Mouse (Mus musculus): ENCODE results near the gene Ugt1a1. TPM values are rescaled to one million over a fixed set of nuclear protein-coding genes. Genes with fewer than 3 reads are reported as not detected.
A peak's percentile ranks its signal among the peaks of the same experiment; 100 is the strongest.

Gene Ugt1a1
- polyA plus RNA-seq, 1 experiment from 2014 or later, result not detected

DNA sequence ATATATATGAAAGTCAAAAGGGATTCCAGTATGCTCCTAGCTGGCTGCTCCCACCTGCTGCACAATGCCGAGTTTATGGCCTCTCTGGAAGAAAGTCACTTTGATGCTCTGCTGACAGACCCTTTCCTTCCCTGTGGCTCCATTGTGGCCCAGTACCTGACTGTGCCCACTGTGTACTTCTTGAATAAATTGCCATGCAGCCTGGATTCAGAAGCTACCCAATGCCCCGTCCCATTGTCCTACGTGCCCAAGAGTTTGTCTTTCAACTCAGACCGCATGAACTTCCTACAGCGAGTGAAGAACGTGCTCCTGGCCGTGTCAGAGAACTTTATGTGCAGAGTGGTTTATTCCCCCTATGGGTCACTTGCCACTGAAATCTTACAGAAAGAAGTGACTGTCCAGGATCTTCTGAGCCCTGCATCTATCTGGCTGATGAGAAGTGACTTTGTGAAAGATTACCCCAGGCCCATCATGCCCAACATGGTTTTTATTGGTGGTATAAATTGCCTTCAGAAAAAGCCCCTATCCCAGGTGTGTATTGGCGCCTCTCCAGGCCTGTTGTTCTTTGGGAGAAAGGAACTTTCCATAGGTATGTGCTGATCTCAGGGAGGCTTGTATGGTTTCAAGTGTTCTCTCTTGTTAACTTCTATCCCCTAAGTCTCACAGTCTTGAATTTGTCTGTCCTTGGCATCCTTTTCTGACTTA is 734 bp downstream of the Ugt1a1 start:
- H3K27ac ChIP-seq (replicated peaks), result no peak overlapping the region
- WGBS, result 62% methylated on average over 8 of the region's 8 CpGs
- no peak overlapping the region for H3K9ac ChIP-seq
- no peak overlapping the region for H3K4me2 ChIP-seq
- 0 out of 2 replicates have a peak, but pooled peaks have one; percentile 32 for ATAC-seq (ENCODE audit: low read depth)
- peaks cover 59% of the 10 kb centered on the region for H3K9me3 ChIP-seq
- no peaks in the 10 kb centered on the region for H3K36me3 ChIP-seq
- no peaks in the 10 kb centered on the region for H3K4me1 ChIP-seq (replicated peaks)
- H3K4me3 ChIP-seq, result no peak overlapping the region
- no peaks in the 10 kb centered on the region for H3K27me3 ChIP-seq

DNA sequence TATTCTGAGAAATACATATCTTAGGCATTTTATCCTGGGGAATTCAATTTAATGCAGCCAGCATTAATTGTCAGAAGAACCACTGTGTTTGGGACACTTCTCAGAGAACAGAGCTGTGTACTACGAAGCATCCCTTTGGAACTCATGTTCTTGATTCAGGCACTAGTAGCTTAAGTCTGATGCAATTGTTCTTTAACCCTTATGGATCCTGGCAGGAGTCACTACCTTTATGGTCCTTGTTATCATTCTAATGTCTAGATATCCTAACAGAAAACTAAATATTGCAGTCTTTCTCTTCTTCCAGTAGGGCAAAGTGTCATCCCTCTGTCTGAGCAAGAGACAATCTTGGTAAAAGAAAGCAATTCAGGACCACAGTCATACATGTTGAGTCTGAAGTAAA is 1.3 kb downstream of the Ugt1a1 start:
- no peak overlapping the region for H3K4me2 ChIP-seq
- 82% methylated on average over 1 of the region's 1 CpGs for WGBS
- no peak overlapping the region for H3K27ac ChIP-seq (replicated peaks)
- H3K9ac ChIP-seq, result no peak overlapping the region
- ATAC-seq (ENCODE audit: low read depth), result no peak
- H3K4me3 ChIP-seq, result no peak overlapping the region
- peaks cover 62% of the 10 kb centered on the region for H3K9me3 ChIP-seq
- H3K36me3 ChIP-seq, result no peaks in the 10 kb centered on the region
- no peaks in the 10 kb centered on the region for H3K27me3 ChIP-seq
- H3K4me1 ChIP-seq (replicated peaks), result no peaks in the 10 kb centered on the region

DNA sequence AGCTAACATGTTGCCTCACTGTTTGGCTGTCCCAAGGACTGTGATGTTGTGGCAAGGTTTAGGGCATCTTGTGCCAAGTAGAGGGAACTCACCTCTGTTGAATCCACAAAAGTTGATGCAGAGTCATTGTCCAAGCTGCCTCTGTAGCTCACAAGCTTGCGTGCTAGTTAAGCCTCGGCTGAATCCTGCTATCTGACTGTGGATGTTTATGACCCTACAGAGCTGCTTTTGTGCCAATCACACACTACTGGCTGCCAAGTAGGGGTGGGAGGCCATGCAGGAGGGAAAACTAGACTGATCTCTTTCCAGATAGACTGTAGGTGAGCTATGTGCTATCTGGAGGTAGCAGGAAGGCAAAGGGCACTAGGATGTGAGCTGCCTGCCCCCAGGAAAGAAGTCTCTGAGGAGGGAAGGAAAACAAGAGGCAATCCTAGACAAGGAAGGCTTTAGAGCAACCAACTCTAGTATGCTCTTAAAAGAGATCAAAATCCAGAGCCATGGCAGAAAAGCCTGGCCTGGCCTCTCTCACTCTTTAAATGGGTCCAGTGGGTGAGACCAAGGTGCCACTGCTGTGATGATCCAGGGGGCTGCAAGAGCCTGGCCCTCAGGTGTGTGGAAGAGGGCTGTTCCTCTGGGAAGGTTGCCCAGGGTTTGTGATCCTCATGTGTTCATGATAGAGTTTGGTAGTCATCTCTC is 2.2 kb downstream of the Ugt1a1 start:
- H3K9ac ChIP-seq, result no peak overlapping the region
- ATAC-seq (ENCODE audit: low read depth), result no peak
- 81% methylated on average over 2 of the region's 2 CpGs for WGBS
- H3K4me1 ChIP-seq (replicated peaks), result no peaks in the 10 kb centered on the region
- H3K9me3 ChIP-seq, result peaks cover 62% of the 10 kb centered on the region
- H3K4me3 ChIP-seq, result no peak overlapping the region
- no peaks in the 10 kb centered on the region for H3K36me3 ChIP-seq
- no peak overlapping the region for H3K4me2 ChIP-seq
- H3K27me3 ChIP-seq, result no peaks in the 10 kb centered on the region
- H3K27ac ChIP-seq (replicated peaks), result no peak overlapping the region

DNA sequence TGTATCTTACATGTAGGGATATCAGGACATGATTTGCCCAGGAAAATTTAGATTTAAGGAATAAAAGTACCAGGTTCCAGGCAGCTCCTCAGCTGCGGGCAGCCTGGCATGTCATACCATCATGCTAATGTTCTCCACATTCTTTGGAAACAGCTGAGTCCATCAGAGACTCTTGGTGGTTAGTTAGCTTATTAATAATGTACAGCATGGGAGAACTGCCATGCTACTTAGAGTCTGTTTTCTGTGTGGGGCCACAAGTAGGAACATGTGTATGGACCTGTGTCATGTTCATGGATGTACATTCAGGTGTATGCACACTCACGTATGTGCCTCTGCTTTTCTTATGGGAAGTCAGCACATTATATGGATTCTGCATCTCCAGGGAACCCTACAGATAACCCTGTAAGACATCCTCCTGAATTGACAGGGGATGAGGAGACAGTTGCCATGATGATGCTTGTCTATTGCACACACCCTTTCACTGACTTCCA is 2.7 kb downstream of the Ugt1a1 start:
- Histone ChIP-seq H3K27ac (replicated peaks) (no peak overlapping the region), H3K4me2 (no peak overlapping the region), H3K36me3 (no peaks in the 10 kb centered on the region), H3K27me3 (no peaks in the 10 kb centered on the region), H3K4me3 (no peak overlapping the region), H3K9me3 (peaks cover 62% of the 10 kb centered on the region), H3K9ac (no peak overlapping the region), H3K4me1 (replicated peaks) (no peaks in the 10 kb centered on the region)
- WGBS, result 79% methylated on average over 2 of the region's 2 CpGs
- no peak for ATAC-seq (ENCODE audit: low read depth)

- ATAC-seq (ENCODE audit: low read depth), result peak; percentile 20; the same call in 1 of the 2 replicates
- 72% methylated on average over 10 of the region's 10 CpGs for WGBS
- peaks cover 62% of the 10 kb centered on the region for H3K9me3 ChIP-seq
- no peak overlapping the region for H3K9ac ChIP-seq
- no peak overlapping the region for H3K27ac ChIP-seq (replicated peaks)
- H3K4me1 ChIP-seq (replicated peaks), result no peaks in the 10 kb centered on the region
- H3K4me2 ChIP-seq, result no peak overlapping the region
- no peak overlapping the region for H3K4me3 ChIP-seq
- no peaks in the 10 kb centered on the region for H3K27me3 ChIP-seq
- H3K36me3 ChIP-seq, result no peaks in the 10 kb centered on the region
Observed at GRCm38 (mm10) chr1:88215466-88216380, 4.0 kb downstream of the Ugt1a1 start.

DNA sequence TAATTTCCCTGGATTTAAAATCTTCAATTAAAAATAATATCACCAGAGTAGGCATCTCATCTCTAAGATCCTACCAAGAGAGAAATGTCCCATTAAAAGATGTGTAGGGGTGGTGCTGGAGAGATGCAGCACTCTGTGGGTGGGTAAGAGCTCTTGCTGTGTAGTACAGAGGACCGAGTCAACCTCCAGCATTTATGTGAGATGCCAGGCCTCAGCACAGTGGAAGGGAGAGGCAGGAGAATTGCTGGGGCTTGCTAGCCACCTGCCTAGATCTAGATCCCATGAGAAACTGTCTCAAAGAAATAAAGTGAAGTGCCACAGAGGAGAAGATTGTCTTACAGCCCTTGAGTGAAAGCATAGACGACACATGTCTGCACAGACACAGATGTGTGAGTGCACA is 4.8 kb downstream of the Ugt1a1 start:
- no peak for ATAC-seq (ENCODE audit: low read depth)
- Histone ChIP-seq H3K9me3 (peaks cover 59% of the 10 kb centered on the region), H3K27ac (replicated peaks) (no peak overlapping the region), H3K4me1 (replicated peaks) (no peaks in the 10 kb centered on the region), H3K9ac (no peak overlapping the region), H3K4me2 (no peak overlapping the region), H3K36me3 (no peaks in the 10 kb centered on the region), H3K27me3 (no peaks in the 10 kb centered on the region), H3K4me3 (no peak overlapping the region)
- 55% methylated on average over 2 of the region's 2 CpGs for WGBS

DNA sequence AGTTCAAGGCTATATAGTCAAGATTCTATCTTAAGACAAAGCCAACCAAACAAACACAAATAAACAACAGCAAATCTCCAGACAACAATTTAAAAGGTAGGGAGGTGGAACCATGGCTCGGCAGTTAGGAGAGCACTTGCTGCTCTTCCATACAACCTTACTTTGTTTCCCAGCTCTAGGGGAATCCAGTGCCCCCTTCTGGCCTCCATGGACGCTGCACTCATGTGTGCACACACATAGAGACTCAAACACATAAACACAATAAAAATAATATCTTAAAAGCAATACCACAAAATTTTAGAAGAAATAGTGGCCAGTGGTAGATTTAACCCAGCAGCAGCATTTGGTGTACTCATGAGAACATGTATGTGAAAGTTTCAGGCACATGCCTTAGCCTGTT is 5.4 kb downstream of the Ugt1a1 start:
- Histone ChIP-seq H3K27me3 (no peaks in the 10 kb centered on the region), H3K4me2 (no peak overlapping the region), H3K9ac (no peak overlapping the region), H3K36me3 (no peaks in the 10 kb centered on the region), H3K27ac (replicated peaks) (no peak overlapping the region), H3K4me1 (replicated peaks) (no peaks in the 10 kb centered on the region), H3K9me3 (peaks cover 55% of the 10 kb centered on the region), H3K4me3 (no peak overlapping the region)
- 63% methylated on average over 2 of the region's 2 CpGs for WGBS
- no peak for ATAC-seq (ENCODE audit: low read depth)

DNA sequence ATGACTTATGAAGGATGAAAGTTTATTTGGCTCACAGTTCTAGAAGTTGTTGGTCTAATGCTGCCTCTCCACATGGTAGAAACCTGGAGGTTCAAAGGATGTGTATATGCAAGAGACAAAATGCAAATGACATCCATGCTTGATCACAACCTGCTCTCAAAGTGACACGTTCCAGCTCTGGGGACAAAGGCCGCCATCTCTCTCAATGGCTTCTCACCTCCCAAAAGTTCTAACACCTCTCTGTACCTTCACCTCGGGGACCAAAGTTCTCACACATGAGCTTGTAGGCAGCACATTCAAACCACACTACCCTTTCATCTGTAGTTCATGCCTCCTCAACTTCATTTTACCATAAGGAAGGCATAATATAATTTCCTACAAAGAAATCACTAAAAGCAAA is 5.8 kb downstream of the Ugt1a1 start:
- no peak overlapping the region for H3K27ac ChIP-seq (replicated peaks)
- no peaks in the 10 kb centered on the region for H3K27me3 ChIP-seq
- no peak overlapping the region for H3K4me2 ChIP-seq
- ATAC-seq (ENCODE audit: low read depth), result no peak
- H3K9ac ChIP-seq, result no peak overlapping the region
- peaks cover 53% of the 10 kb centered on the region for H3K9me3 ChIP-seq
- no peaks in the 10 kb centered on the region for H3K36me3 ChIP-seq
- 45% methylated on average over 3 of the region's 3 CpGs for WGBS
- no peaks in the 10 kb centered on the region for H3K4me1 ChIP-seq (replicated peaks)
- H3K4me3 ChIP-seq, result no peak overlapping the region

GRCm38 (mm10) chr1:88218051-88218450 is 6.3 kb downstream of the Ugt1a1 start:
- H3K9me3 ChIP-seq, result peaks cover 48% of the 10 kb centered on the region
- no peak overlapping the region for H3K27ac ChIP-seq (replicated peaks)
- H3K4me1 ChIP-seq (replicated peaks), result no peaks in the 10 kb centered on the region
- no peak overlapping the region for H3K4me3 ChIP-seq
- H3K4me2 ChIP-seq, result no peak overlapping the region
- WGBS, result 75% methylated on average over 9 of the region's 9 CpGs
- no peak overlapping the region for H3K9ac ChIP-seq
- no peaks in the 10 kb centered on the region for H3K27me3 ChIP-seq
- H3K36me3 ChIP-seq, result no peaks in the 10 kb centered on the region
- no peak for ATAC-seq (ENCODE audit: low read depth)

DNA sequence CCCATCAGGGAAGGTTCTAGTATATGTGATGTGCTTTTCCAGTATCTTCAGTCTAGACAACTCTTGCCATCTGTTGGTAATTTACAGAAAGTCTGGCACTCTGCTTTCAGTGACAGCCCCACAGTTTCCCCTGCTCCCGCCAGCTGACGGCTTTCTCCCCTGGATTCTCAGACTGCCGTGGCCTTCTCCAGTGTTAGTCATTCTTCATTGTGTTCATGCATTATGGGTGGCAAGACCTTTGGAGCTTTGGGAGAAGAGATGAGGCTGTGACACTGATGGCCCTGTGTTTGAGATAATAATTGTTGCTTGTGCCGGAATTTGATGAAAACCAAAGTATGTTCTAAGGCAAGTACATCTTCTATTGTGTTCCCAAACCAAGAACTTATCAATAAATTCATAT is 6.8 kb downstream of the Ugt1a1 start:
- Histone ChIP-seq H3K9me3 (peaks cover 43% of the 10 kb centered on the region), H3K9ac (no peak overlapping the region)
- ATAC-seq (ENCODE audit: low read depth), result no peak

GRCm38 (mm10) chr1:88219054-88219453 is 7.3 kb downstream of the Ugt1a1 start:
- Histone ChIP-seq H3K36me3 (no peaks in the 10 kb centered on the region), H3K4me1 (replicated peaks) (no peaks in the 10 kb centered on the region), H3K9ac (no peak overlapping the region), H3K4me3 (no peak overlapping the region), H3K27me3 (no peaks in the 10 kb centered on the region), H3K9me3 (peaks cover 38% of the 10 kb centered on the region), H3K27ac (replicated peaks) (no peak overlapping the region), H3K4me2 (no peak overlapping the region)
- 16% methylated on average over 1 of the region's 1 CpGs for WGBS
- no peak for ATAC-seq (ENCODE audit: low read depth)

More for the DNA sequence above, 6.8 kb downstream of the Ugt1a1 start:
- WGBS, result 48% methylated on average over 4 of the region's 4 CpGs
- Histone ChIP-seq H3K27ac (replicated peaks) (no peak overlapping the region), H3K4me2 (no peak overlapping the region), H3K4me3 (no peak overlapping the region), H3K27me3 (no peaks in the 10 kb centered on the region), H3K36me3 (no peaks in the 10 kb centered on the region), H3K4me1 (replicated peaks) (no peaks in the 10 kb centered on the region)

GRCm38 (mm10) chr1:88220336-88220735 is 8.6 kb downstream of the Ugt1a1 start:
- H3K27me3 ChIP-seq, result no peaks in the 10 kb centered on the region
- H3K4me1 ChIP-seq (replicated peaks), result no peaks in the 10 kb centered on the region
- H3K27ac ChIP-seq (replicated peaks), result no peak overlapping the region
- ATAC-seq (ENCODE audit: low read depth), result no peak
- peaks cover 28% of the 10 kb centered on the region for H3K9me3 ChIP-seq
- H3K36me3 ChIP-seq, result no peaks in the 10 kb centered on the region
- no peak overlapping the region for H3K4me3 ChIP-seq
- H3K9ac ChIP-seq, result no peak overlapping the region
- H3K4me2 ChIP-seq, result no peak overlapping the region

Measured in neural tube, embryonic 13.5 days (tissue).